Mouse (Mus musculus) heart, embryonic 12.5 days (tissue): ENCODE results near the gene Ets1. TPM values are rescaled to one million over a fixed set of nuclear protein-coding genes. Genes with fewer than 3 reads are reported as not detected.
A peak's percentile ranks its signal among the peaks of the same experiment; 100 is the strongest.

ENCODE experiments used
- ATAC-seq: fragments of 200-750 bp; cut with Nextera tagmentation; 2 replicates; pipeline ENCODE4 v1.8.0; 2017; ENCODE audit warnings: moderate TSS enrichment, moderate library complexity; ENCODE audit not compliant: insufficient number of reproducible peaks, low FRiP score
- H3K27ac ChIP-seq: fragments of 300-500 bp; sonication (generic); 2 replicates; pipeline ENCODE4 v1.5.1; 2016; ENCODE audit warnings: mild to moderate bottlenecking, moderate library complexity; ENCODE audit not compliant: poor library complexity, severe bottlenecking
- H3K27me3 ChIP-seq: fragments of 300-500 bp; sonication (generic); replicated peaks from 2 replicates; pipeline ENCODE4 v1.6.1; 2016; ENCODE audit warnings: mild to moderate bottlenecking, moderate library complexity
- H3K36me3 ChIP-seq: fragments of 300-500 bp; sonication (generic); 2 replicates; pipeline ENCODE4 v1.6.1; 2016; ENCODE audit warnings: mild to moderate bottlenecking, moderate library complexity
- H3K4me1 ChIP-seq: fragments of 300-500 bp; sonication (generic); replicated peaks from 2 replicates; pipeline ENCODE4 v1.6.1; 2016; ENCODE audit warnings: mild to moderate bottlenecking
- H3K4me2 ChIP-seq: fragments of 300-500 bp; sonication (generic); 2 replicates; pipeline ENCODE4 v1.6.1; 2016; ENCODE audit warnings: mild to moderate bottlenecking, moderate library complexity
- H3K4me3 ChIP-seq: fragments of 300-500 bp; sonication (generic); 2 replicates; pipeline ENCODE4 v1.5.1; 2016; ENCODE audit warnings: mild to moderate bottlenecking
- H3K9ac ChIP-seq: fragments of 300-500 bp; sonication (generic); 2 replicates; pipeline ENCODE4 v1.6.1; 2016; ENCODE audit warnings: mild to moderate bottlenecking, moderate library complexity
- H3K9me3 ChIP-seq: fragments of 300-500 bp; sonication (generic); replicated peaks from 2 replicates; pipeline ENCODE4 v1.6.1; 2016; ENCODE audit warnings: mild to moderate bottlenecking, moderate library complexity
- WGBS: fragments of 180-500 bp; shearing (Covaris S2); methylation state at CpG from one replicate; pipeline ENCODE4 v1.1.7; 2016; 5-methylcytosine and 5-hydroxymethylcytosine counted together
- polyA plus RNA-seq: library from polyadenylated mRNA; unstranded; fragments of >200 nt; fragmentation: Nextera tagmentation; extraction: Ambion mirVana; gene quantifications from 2 replicates; pipeline ENCODE4 v1.2.1, GENCODE M21; 2016

Ets1 gene
- polyA plus RNA-seq, 1 experiment from 2014 or later = 65.6 TPM

- no peaks in the 10 kb centered on the region for H3K9me3 ChIP-seq
- H3K4me3 ChIP-seq = no peak overlapping the region
- no peak overlapping the region for H3K4me2 ChIP-seq
- H3K27ac ChIP-seq = no peak overlapping the region
- peaks cover 6% of the 10 kb centered on the region; the same call in 1 of the 2 replicates for H3K36me3 ChIP-seq
- ATAC-seq = no peak
- WGBS = 74% methylated on average over 3 of the region's 3 CpGs
- H3K9ac ChIP-seq = no peak overlapping the region
- H3K27me3 ChIP-seq = no peaks in the 10 kb centered on the region
- H3K4me1 ChIP-seq = peaks cover 63% of the 10 kb centered on the region
Measured at GRCm38 (mm10) chr9:32707436-32707835, 71.4 kb downstream of the Ets1 start.

- Histone ChIP-seq H3K9ac (no peak overlapping the region), H3K36me3 (peaks cover 11% of the 10 kb centered on the region), H3K9me3 (no peaks in the 10 kb centered on the region), H3K4me1 (peaks cover 68% of the 10 kb centered on the region), H3K27me3 (no peaks in the 10 kb centered on the region), H3K27ac (no peak overlapping the region), H3K4me3 (no peak overlapping the region), H3K4me2 (no peak overlapping the region)
- 70% methylated on average over 6 of the region's 6 CpGs for WGBS
- ATAC-seq = no peak
Measured at GRCm38 (mm10) chr9:32708491-32708890, 72.5 kb downstream of the Ets1 start.

DNA sequence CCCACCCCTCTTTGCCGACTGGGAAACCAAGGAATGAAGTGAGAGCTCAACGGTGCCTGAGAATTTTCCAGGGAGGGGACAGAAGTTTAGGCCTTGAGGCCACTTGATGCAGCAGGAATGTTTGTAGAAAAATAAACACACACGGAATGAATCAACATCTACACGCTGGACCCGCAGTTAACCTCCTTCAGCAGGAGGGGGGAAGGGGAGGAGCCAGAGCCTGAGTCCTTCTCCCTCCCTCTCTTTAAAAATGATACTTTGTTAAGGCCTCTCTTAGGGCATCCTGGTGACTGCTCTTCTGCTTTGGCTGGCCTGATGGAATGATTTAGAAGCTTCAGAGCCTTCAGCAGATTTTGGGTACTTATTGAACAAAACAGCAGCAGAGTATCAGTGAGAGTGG is 73.3 kb downstream of the Ets1 start:
- Histone ChIP-seq H3K4me2 (peak overlapping the region; percentile 40), H3K27me3 (no peaks in the 10 kb centered on the region), H3K4me1 (peaks cover 72% of the 10 kb centered on the region), H3K9me3 (no peaks in the 10 kb centered on the region), H3K4me3 (no peak overlapping the region), H3K36me3 (peaks cover 11% of the 10 kb centered on the region), H3K27ac (peak overlapping the region; percentile 73), H3K9ac (peak overlapping the region; percentile 43; the same call in 1 of the 2 replicates)
- ATAC-seq = no peak
- 2% methylated on average over 5 of the region's 5 CpGs for WGBS

DNA sequence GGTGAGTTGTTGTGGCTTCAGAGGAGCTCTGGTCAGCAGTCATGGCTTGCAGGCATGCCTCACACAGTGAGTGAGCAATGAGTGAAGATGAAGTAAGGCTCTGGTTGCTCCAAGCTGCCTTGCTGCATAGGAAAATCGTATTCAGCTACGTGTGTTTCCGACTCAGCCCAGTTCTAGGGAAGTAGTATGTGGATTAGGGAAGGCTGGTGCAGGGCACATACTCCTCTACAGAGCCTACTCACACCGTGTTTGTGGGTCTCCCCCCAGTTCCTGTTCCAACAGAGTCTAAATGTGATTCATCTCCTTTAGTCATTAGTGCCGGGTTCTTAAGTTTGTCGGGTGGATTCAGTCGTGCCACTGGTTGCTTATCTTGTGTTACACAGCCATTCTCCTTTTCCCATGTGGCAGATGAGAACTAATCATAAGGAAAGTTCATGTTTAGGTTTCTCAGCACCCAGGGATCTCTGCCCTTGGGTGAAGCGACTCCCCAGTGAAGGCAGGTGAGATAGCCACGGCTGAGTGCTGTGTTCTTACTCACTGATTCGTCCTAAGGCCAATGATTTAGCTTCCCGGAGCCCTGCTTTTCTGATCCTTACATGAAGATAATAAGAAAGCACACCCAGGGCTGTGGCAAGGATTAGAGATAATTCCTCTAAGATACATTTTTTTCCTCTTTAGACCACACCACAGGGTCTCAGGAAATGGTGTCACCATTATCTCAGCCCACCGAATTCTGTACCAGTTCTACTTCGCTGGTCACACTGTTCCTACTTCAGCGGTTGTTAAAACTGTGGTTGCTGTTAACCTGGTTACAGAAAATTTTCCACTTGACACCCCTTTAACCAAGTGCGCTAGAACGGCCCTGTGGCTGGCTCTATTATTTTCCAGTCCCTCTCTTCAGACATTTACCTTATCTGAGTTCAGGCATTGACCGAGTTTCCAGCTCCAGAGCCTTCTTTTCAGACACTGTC is 74.0 kb downstream of the Ets1 start:
- 41% methylated on average over 17 of the region's 17 CpGs for WGBS
- H3K4me2 ChIP-seq = peak overlapping the region; percentile 40
- peaks cover 11% of the 10 kb centered on the region for H3K36me3 ChIP-seq
- H3K27ac ChIP-seq = peak overlapping the region; percentile 73
- no peaks in the 10 kb centered on the region for H3K27me3 ChIP-seq
- peak overlapping the region; percentile 43; the same call in 1 of the 2 replicates for H3K9ac ChIP-seq
- peaks cover 76% of the 10 kb centered on the region for H3K4me1 ChIP-seq
- H3K4me3 ChIP-seq = no peak overlapping the region
- no peaks in the 10 kb centered on the region for H3K9me3 ChIP-seq
- ATAC-seq = no peak

GRCm38 (mm10) chr9:32710987-32711652 is 75.1 kb downstream of the Ets1 start:
- no peak for ATAC-seq
- Histone ChIP-seq H3K4me2 (no peak overlapping the region), H3K9ac (no peak overlapping the region)

GRCm38 (mm10) chr9:32711768-32712167 is 75.7 kb downstream of the Ets1 start:
- Histone ChIP-seq H3K9ac (no peak overlapping the region), H3K36me3 (peaks cover 5% of the 10 kb centered on the region; the same call in 1 of the 2 replicates), H3K4me2 (no peak overlapping the region), H3K4me1 (peaks cover 82% of the 10 kb centered on the region), H3K27me3 (no peaks in the 10 kb centered on the region), H3K9me3 (no peaks in the 10 kb centered on the region), H3K27ac (no peak overlapping the region), H3K4me3 (no peak overlapping the region)
- WGBS = 66% methylated on average over 4 of the region's 4 CpGs
- no peak for ATAC-seq

More at GRCm38 (mm10) chr9:32710987-32711652, 75.1 kb downstream of the Ets1 start:
- Histone ChIP-seq H3K27ac (peak overlapping the region; percentile 17; the same call in 1 of the 2 replicates), H3K4me1 (peaks cover 80% of the 10 kb centered on the region), H3K27me3 (no peaks in the 10 kb centered on the region), H3K4me3 (no peak overlapping the region), H3K36me3 (peaks cover 5% of the 10 kb centered on the region; the same call in 1 of the 2 replicates), H3K9me3 (no peaks in the 10 kb centered on the region)
- 61% methylated on average over 12 of the region's 12 CpGs for WGBS

DNA sequence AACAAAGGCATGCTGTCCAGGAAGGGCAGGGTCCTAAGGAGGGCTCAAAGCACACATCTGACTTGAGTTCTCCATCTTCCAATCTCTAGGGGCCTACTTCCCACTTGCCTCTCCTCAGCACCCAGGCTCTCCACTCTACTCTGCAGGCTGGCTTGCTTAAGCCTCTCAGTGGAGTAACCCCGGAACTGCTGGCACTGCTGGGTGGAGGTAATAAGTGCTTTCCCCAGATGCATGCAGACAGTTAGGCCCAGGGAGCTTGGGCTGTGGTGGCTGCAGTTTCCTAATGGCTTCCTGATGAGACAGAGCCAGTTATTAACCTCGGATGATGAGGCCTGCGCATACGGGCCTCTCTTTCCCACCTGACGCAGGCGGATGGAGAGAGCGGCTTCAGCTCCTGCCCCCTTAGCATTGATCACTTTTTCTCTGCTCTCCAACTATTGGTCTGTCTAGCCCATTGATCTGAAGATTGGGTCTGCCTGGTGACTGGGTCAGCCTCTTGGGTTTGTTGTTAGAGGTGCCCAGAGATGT is 76.4 kb downstream of the Ets1 start:
- Histone ChIP-seq H3K36me3 (peaks cover 5% of the 10 kb centered on the region; the same call in 1 of the 2 replicates), H3K4me2 (no peak overlapping the region), H3K27me3 (no peaks in the 10 kb centered on the region), H3K27ac (no peak overlapping the region; the same call in 1 of the 2 replicates), H3K4me1 (peaks cover 89% of the 10 kb centered on the region), H3K9me3 (no peaks in the 10 kb centered on the region), H3K4me3 (no peak overlapping the region), H3K9ac (no peak overlapping the region)
- no peak for ATAC-seq
- WGBS = 89% methylated on average over 7 of the region's 7 CpGs

DNA sequence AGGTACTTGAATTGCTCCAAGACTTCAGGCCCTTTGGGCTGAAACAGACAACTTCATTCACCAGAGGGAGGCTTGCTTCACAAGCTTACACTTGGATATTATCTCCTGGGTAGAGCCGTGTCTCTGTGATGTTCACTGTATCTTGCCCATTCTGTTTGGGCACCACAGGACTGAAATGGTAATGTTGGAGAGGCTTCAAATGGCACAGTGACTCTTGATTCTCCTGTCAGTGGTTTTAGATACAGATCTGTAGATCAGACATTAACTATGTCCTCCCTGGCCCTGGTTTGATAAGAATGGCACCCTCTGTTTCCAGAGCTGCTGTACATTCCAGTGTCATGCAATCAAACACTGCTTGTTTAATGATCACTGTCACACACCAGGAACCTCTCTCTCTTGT is 77.1 kb downstream of the Ets1 start:
- H3K9ac ChIP-seq = no peak overlapping the region
- peaks cover 5% of the 10 kb centered on the region; the same call in 1 of the 2 replicates for H3K36me3 ChIP-seq
- H3K4me3 ChIP-seq = no peak overlapping the region
- no peak for ATAC-seq
- H3K4me2 ChIP-seq = no peak overlapping the region
- H3K27me3 ChIP-seq = no peaks in the 10 kb centered on the region
- no peaks in the 10 kb centered on the region for H3K9me3 ChIP-seq
- H3K4me1 ChIP-seq = peaks cover 96% of the 10 kb centered on the region
- WGBS = 71% methylated on average over 1 of the region's 1 CpGs
- H3K27ac ChIP-seq = no peak overlapping the region; the same call in 1 of the 2 replicates

GRCm38 (mm10) chr9:32713790-32714189 is 77.8 kb downstream of the Ets1 start:
- Histone ChIP-seq H3K27me3 (no peaks in the 10 kb centered on the region), H3K9ac (no peak overlapping the region), H3K4me1 (peaks cover 96% of the 10 kb centered on the region), H3K9me3 (no peaks in the 10 kb centered on the region), H3K36me3 (peaks cover 5% of the 10 kb centered on the region; the same call in 1 of the 2 replicates), H3K4me2 (no peak overlapping the region), H3K4me3 (no peak overlapping the region), H3K27ac (0 out of 2 replicates have a peak overlapping the region, but pooled peaks have one; percentile 34)
- whole genome bisulfite sequencing = 55% methylated on average over 4 of the region's 4 CpGs
- ATAC-seq = no peak

- ATAC-seq = no peak
- WGBS = 60% methylated on average over 7 of the region's 7 CpGs
- Histone ChIP-seq H3K27ac (0 out of 2 replicates have a peak overlapping the region, but pooled peaks have one; percentile 49), H3K9me3 (no peaks in the 10 kb centered on the region), H3K4me1 (peaks cover 97% of the 10 kb centered on the region), H3K4me2 (no peak overlapping the region), H3K9ac (no peak overlapping the region), H3K4me3 (no peak overlapping the region), H3K36me3 (peaks cover 5% of the 10 kb centered on the region; the same call in 1 of the 2 replicates), H3K27me3 (no peaks in the 10 kb centered on the region)
Measured at GRCm38 (mm10) chr9:32714487-32714886, 78.5 kb downstream of the Ets1 start.
